10 mouse cellular contexts compared by ENCODE assay signal in the genomic region with DNA sequence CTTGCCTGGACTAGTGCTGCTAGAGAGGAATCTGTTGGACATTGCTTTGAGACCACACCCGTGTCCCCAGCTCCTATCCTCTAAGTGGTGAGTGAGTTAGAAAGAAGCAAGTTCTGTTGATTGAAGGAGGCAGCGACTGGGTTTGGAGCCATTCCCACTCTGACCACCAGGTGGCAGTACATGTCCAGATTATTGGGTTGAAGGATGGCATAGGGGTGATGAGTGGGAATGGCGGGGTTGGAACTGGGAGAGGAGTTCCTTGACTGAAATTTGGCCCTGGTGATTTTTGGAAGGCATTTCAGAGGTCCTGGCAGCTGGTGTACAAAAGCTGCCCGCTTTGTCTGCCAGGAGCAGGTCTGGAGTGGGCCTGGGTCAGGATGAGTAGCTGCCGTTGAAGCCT. TPM values are rescaled to one million over a fixed set of nuclear protein-coding genes. Genes with fewer than 3 reads are reported as not detected.
DNase-seq lines count a peak whose midpoint lies in the region; ATAC-seq and TF ChIP-seq lines count a peak whose summit lies in the region.
"Had no signal": no experiment of that assay in that cellular context is flagged by ENCODE, and none has a peak within 500 bp of the region (broad histone marks: within the 10 kb centered on the region; RNA-seq: fewer than 3 reads in every experiment).

No protein-coding gene starts in this region.

- peak; percentile 93 for TF ChIP-seq CTCF in kidney, adult 2 months (conservative IDR thresholded peaks at IDR 0.05; ENCODE audit: insufficient read depth, insufficient read length, low read depth, low read length)

- DNase-seq in kidney, adult 2 months, result peak; percentile 72
- DNase-seq in kidney, adult 11 months, result no peak
- DNase-seq in cerebellum, adult 11 months, result peak; percentile 87
- peak; percentile 87 for DNase-seq in induced T-regulatory cell, adult 2 months (ENCODE audit: low read depth)
- peak; percentile 63 for DNase-seq in liver, embryonic 13.5 days
- peak; percentile 90 for DNase-seq in neural tube, embryonic 10.5 days (ENCODE audit: extremely low spot score, low spot score)
- peak; percentile 31 for DNase-seq in telencephalon, adult 2 months (ENCODE audit: low read depth, low spot score)

- no peaks in the 10 kb centered on the region for H3K27me3 ChIP-seq in kidney, adult 2 months (replicated peaks; ENCODE audit: control insufficient read depth, insufficient read depth, low read length)
- peaks cover 9% of the 10 kb centered on the region; the same call in 1 of the 2 replicates for H3K27me3 ChIP-seq in forebrain, embryonic 15.5 days
- H3K27me3 ChIP-seq in liver, embryonic 13.5 days, result peaks cover 38% of the 10 kb centered on the region
- H3K27me3 ChIP-seq: embryonic facial prominence, embryonic 12.5 days had no signal

- ATAC-seq in forebrain, embryonic 15.5 days (replicated peaks), result peak; percentile 55
- ATAC-seq in liver, embryonic 13.5 days (ENCODE audit: low read depth), result peak; percentile 24; the same call in 1 of the 2 replicates

- no peak overlapping the region for H3K4me2 ChIP-seq in forebrain, embryonic 15.5 days (replicated peaks)
- H3K4me2 ChIP-seq in liver, embryonic 13.5 days, result no peak overlapping the region
- H3K4me2 ChIP-seq: embryonic facial prominence, embryonic 12.5 days; neural tube, embryonic 13.5 days had no signal

- TF ChIP-seq POLR2A in kidney, adult 2 months (IDR thresholded peaks at IDR 0.05; ENCODE audit: low read depth, low read length), result no peak

- no peak overlapping the region for H3K9ac ChIP-seq in forebrain, embryonic 15.5 days (replicated peaks)
- H3K9ac ChIP-seq in liver, embryonic 13.5 days, result no peak overlapping the region
- H3K9ac ChIP-seq: embryonic facial prominence, embryonic 12.5 days; neural tube, embryonic 13.5 days had no signal

- H3K27ac ChIP-seq in kidney, adult 2 months (ENCODE audit: insufficient read depth, low read depth, low read length), result no peak overlapping the region
- no peak overlapping the region for H3K27ac ChIP-seq in forebrain, embryonic 15.5 days (replicated peaks)
- H3K27ac ChIP-seq in liver, embryonic 13.5 days, result no peak overlapping the region
- H3K27ac ChIP-seq: embryonic facial prominence, embryonic 12.5 days; neural tube, embryonic 13.5 days had no signal

- H3K9me3 ChIP-seq in forebrain, embryonic 15.5 days, result no peaks in the 10 kb centered on the region
- H3K9me3 ChIP-seq in liver, embryonic 13.5 days (replicated peaks), result no peaks in the 10 kb centered on the region
- H3K9me3 ChIP-seq: embryonic facial prominence, embryonic 12.5 days; neural tube, embryonic 13.5 days had no signal

- WGBS in kidney, adult 2 months, result 31% methylated on average over 5 of the region's 5 CpGs
- 13% methylated on average over 5 of the region's 5 CpGs for WGBS in forebrain, embryonic 15.5 days
- WGBS in liver, embryonic 13.5 days (ENCODE audit: insufficient replicate concordance), result 24% methylated on average over 5 of the region's 5 CpGs

- H3K36me3 ChIP-seq in kidney, adult 2 months (ENCODE audit: control insufficient read depth, insufficient read depth, low read length), result no peaks in the 10 kb centered on the region
- H3K36me3 ChIP-seq in forebrain, embryonic 15.5 days, result no peaks in the 10 kb centered on the region
- no peaks in the 10 kb centered on the region for H3K36me3 ChIP-seq in liver, embryonic 13.5 days
- H3K36me3 ChIP-seq: embryonic facial prominence, embryonic 12.5 days; neural tube, embryonic 13.5 days had no signal

- H3K4me3 ChIP-seq in kidney, adult 2 months (ENCODE audit: insufficient read depth, low read depth, low read length), result no peak overlapping the region
- H3K4me3 ChIP-seq in forebrain, embryonic 15.5 days, result no peak overlapping the region
- H3K4me3 ChIP-seq in liver, embryonic 13.5 days (replicated peaks), result no peak overlapping the region
- H3K4me3 ChIP-seq: embryonic facial prominence, embryonic 12.5 days; neural tube, embryonic 13.5 days had no signal

- H3K4me1 ChIP-seq in kidney, adult 2 months (ENCODE audit: control insufficient read depth, insufficient read depth, low read length), result no peaks in the 10 kb centered on the region
- H3K4me1 ChIP-seq in forebrain, embryonic 15.5 days, result peaks cover 5% of the 10 kb centered on the region; the same call in 1 of the 2 replicates
- peaks cover 9% of the 10 kb centered on the region for H3K4me1 ChIP-seq in liver, embryonic 13.5 days (replicated peaks)

RNA-seq across cellular contexts. Expression of gene 6430571L13Rik, which starts 17.2 kb away (rescaled TPM):
- 6.1 and 7.4 TPM in 2 replicates for polyA plus RNA-seq in kidney, adult 2 months (2012; rRNA removed)
- 4.1 and 4.5 TPM in 2 replicates for polyA plus RNA-seq in forebrain, embryonic 15.5 days (2015; fragmentation: Nextera tagmentation; extraction: Ambion mirVana)
- 0.03 and 0.09 TPM in 2 replicates for polyA plus RNA-seq in liver, embryonic 13.5 days (2015; fragmentation: Nextera tagmentation; extraction: Ambion mirVana)

RNA-seq across cellular contexts. Expression of gene Hemk1, which starts 19.5 kb away (rescaled TPM):
- 35.0 and 42.1 TPM in 2 replicates for polyA plus RNA-seq in kidney, adult 2 months (2012; rRNA removed)
- polyA plus RNA-seq in forebrain, embryonic 15.5 days (2015; fragmentation: Nextera tagmentation; extraction: Ambion mirVana), result 14.6 and 16.0 TPM in 2 replicates
- polyA plus RNA-seq in liver, embryonic 13.5 days (2015; fragmentation: Nextera tagmentation; extraction: Ambion mirVana), result 3.6 and 3.8 TPM in 2 replicates

RNA-seq across cellular contexts. Expression of gene Cacna2d2, which starts 41.8 kb away (rescaled TPM):
- polyA plus RNA-seq in kidney, adult 2 months (2012; rRNA removed), result 0.48 and 0.62 TPM in 2 replicates
- polyA plus RNA-seq in forebrain, embryonic 15.5 days (2015; fragmentation: Nextera tagmentation; extraction: Ambion mirVana), result 3.9 and 4.2 TPM in 2 replicates
- polyA plus RNA-seq in liver, embryonic 13.5 days (2015; fragmentation: Nextera tagmentation; extraction: Ambion mirVana), result 0.05 TPM in 1 of 2 replicates, not detected in the other
